Mouse (Mus musculus) small intestine, adult 2 months (tissue): ENCODE measurements around the gene Cks1b. TPM values are rescaled to one million over a fixed set of nuclear protein-coding genes. Genes with fewer than 3 reads are reported as not detected.
A peak's percentile ranks its signal among the peaks of the same experiment; 100 is the strongest.

Experiments used
- H3K27ac ChIP-seq: fragments of 200-500 bp; 2 replicates; pipeline ENCODE4 v1.5.1; 2012; ENCODE audit warnings: low read depth, low read length, control low read depth, inconsistent platforms; ENCODE audit not compliant: insufficient read depth
- H3K27me3 ChIP-seq: fragments of 200-500 bp; 2 replicates; pipeline ENCODE4 v1.6.1; 2012; ENCODE audit warnings: mild to moderate bottlenecking, moderate library complexity, low read length, inconsistent platforms; ENCODE audit not compliant: control insufficient read depth, insufficient read depth
- H3K36me3 ChIP-seq: fragments of 200-500 bp; 2 replicates; pipeline ENCODE4 v1.6.1; 2012; ENCODE audit warnings: mild to moderate bottlenecking, low read length, control low read depth, inconsistent platforms; ENCODE audit not compliant: control insufficient read depth, insufficient read depth
- H3K4me1 ChIP-seq: fragments of 200-500 bp; 2 replicates; pipeline ENCODE4 v1.6.1; 2012; ENCODE audit warnings: low read length, inconsistent platforms, mixed read lengths; ENCODE audit not compliant: control insufficient read depth, insufficient read depth, insufficient read length
- H3K4me3 ChIP-seq: fragments of 200-500 bp; 2 replicates; pipeline ENCODE4 v1.5.1; 2012; ENCODE audit warnings: low read depth, mild to moderate bottlenecking, control low read depth, inconsistent platforms, low read length, moderate library complexity
- CTCF ChIP-seq: fragments of 200-500 bp; IDR thresholded peaks from 2 replicates; pipeline ENCODE4 v1.5.1; 2012; ENCODE audit warnings: low read depth, mild to moderate bottlenecking, control low read depth, inconsistent platforms, low read length, moderate library complexity, mixed read lengths; ENCODE audit not compliant: insufficient replicate concordance, insufficient read length; ENCODE audit errors: extremely low read depth
- POLR2A ChIP-seq: fragments of 200-500 bp; IDR thresholded peaks from 2 replicates; pipeline ENCODE4 v1.6.1; 2012; ENCODE audit warnings: low read depth, mild to moderate bottlenecking, control low read depth, inconsistent platforms, low read length, moderate library complexity
- WGBS: fragments of 180-500 bp; shearing (Covaris S2); methylation state at CpG from one replicate; pipeline ENCODE4 v1.1.7; 2018; 5-methylcytosine and 5-hydroxymethylcytosine counted together
- polyA plus RNA-seq: library from polyadenylated mRNA; depleted of rRNA; stranded (reverse); fragments of >200 nt; gene quantifications from 2 replicates; pipeline ENCODE4 v1.2.3, GENCODE M21; 2012; rRNA removed

The Cks1b gene
- 6.2 and 13.7 TPM in 2 replicates for polyA plus RNA-seq

- Histone ChIP-seq H3K27ac (peak within 1 kb of the TSS; percentile 92), H3K27me3 (no peaks in the 10 kb centered on the region), H3K36me3 (peaks cover 2% of the 10 kb centered on the region; the same call in 1 of the 2 replicates), H3K4me1 (peaks cover 4% of the 10 kb centered on the region), H3K4me3 (peak within 1 kb of the TSS; percentile 72)
- WGBS: 1% methylated on average over 39 of the region's 39 CpGs
- no peak for TF ChIP-seq CTCF
- 0 out of 2 replicates have a peak, but pooled peaks have one; percentile 29 for TF ChIP-seq POLR2A
Measured at GRCm38 (mm10) chr3:89418170-89418860, at the start of gene Cks1b, which contains the start of gene Shc1. Cks1b (minus strand) TSS chr3:89418383. Shc1 (plus strand) TSS chr3:89418443.

- WGBS: under 1% methylated on average over 36 of the region's 36 CpGs
- TF ChIP-seq POLR2A (peak; percentile 76; the same call in 1 of the 2 replicates), CTCF (no peak)
- H3K36me3 ChIP-seq: no peaks in the 10 kb centered on the region
Measured at GRCm38 (mm10) chr3:89458965-89459807, 41.0 kb upstream of the Cks1b start.

GRCm38 (mm10) chr3:89458372-89458964 is 40.3 kb upstream of the Cks1b start:
- Histone ChIP-seq H3K4me3 (peak overlapping the region; percentile 98), H3K27me3 (no peaks in the 10 kb centered on the region), H3K36me3 (no peaks in the 10 kb centered on the region), H3K27ac (no peak overlapping the region), H3K4me1 (peaks cover 2% of the 10 kb centered on the region; the same call in 1 of the 2 replicates)
- TF ChIP-seq POLR2A (no peak), CTCF (no peak)
- WGBS: 44% methylated on average over 13 of the region's 13 CpGs

More at GRCm38 (mm10) chr3:89458965-89459807, 41.0 kb upstream of the Cks1b start:
- Histone ChIP-seq H3K4me1 (peaks cover 2% of the 10 kb centered on the region; the same call in 1 of the 2 replicates), H3K27ac (peak overlapping the region; percentile 96), H3K4me3 (peak overlapping the region; percentile 98), H3K27me3 (no peaks in the 10 kb centered on the region)

DNA sequence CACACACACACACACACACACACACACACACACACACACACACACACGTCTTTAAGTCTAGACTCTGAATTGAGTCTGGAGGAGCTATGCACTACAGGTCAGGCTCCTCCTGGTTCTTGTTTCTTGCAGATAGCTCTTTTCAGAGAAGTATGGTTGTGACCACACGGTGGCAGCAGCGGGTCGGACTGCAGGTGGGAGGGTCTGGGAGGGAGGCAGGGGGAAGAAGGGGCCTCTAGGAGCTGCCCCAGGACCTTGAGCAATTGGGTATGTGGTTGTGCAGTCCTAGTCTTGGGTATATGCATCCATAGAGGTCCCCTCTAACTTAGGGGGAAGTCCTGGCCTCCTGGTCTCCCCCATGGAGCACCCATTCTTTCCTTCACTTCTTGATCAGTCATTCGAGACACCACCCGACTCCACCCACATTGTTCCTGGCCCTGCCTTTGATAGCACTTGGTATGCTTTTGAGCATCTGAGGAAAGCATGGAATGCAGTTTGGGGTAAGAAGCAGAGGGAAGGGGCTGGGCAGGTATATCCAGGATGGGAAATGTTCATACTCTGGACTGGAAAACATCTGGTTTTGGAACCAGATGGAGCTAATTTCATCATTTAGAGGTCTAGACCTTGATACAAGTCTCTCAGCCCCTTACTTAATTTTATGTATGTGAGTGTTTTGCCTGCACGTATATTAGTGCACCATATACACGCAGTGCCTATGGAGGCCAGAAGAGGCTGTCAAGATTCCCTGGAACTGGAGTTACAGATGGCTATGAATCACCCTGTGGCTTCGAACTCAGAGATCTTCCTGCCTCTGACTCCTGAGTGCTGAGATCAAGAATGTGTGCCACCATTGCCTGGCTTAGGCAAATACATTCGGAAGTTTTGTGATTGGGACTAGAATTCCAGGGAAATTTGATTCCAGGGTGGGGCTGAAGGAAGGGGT is 38.8 kb upstream of the Cks1b start:
- WGBS: 28% methylated on average over 10 of the region's 10 CpGs
- no peak for TF ChIP-seq POLR2A
- TF ChIP-seq CTCF: peak; percentile 77
- Histone ChIP-seq H3K27me3 (no peaks in the 10 kb centered on the region), H3K4me1 (peaks cover 2% of the 10 kb centered on the region; the same call in 1 of the 2 replicates), H3K4me3 (no peak overlapping the region), H3K27ac (no peak overlapping the region), H3K36me3 (no peaks in the 10 kb centered on the region)

- Histone ChIP-seq H3K36me3 (no peaks in the 10 kb centered on the region), H3K4me3 (no peak overlapping the region), H3K27me3 (no peaks in the 10 kb centered on the region), H3K4me1 (peaks cover 2% of the 10 kb centered on the region; the same call in 1 of the 2 replicates), H3K27ac (no peak overlapping the region)
- 83% methylated on average over 1 of the region's 1 CpGs for WGBS
- no peak for TF ChIP-seq POLR2A
- TF ChIP-seq CTCF: no peak
Measured at GRCm38 (mm10) chr3:89455786-89456285, 37.7 kb upstream of the Cks1b start.
